Mouse (Mus musculus): ENCODE measurements around the gene Zc2hc1b.

DNA sequence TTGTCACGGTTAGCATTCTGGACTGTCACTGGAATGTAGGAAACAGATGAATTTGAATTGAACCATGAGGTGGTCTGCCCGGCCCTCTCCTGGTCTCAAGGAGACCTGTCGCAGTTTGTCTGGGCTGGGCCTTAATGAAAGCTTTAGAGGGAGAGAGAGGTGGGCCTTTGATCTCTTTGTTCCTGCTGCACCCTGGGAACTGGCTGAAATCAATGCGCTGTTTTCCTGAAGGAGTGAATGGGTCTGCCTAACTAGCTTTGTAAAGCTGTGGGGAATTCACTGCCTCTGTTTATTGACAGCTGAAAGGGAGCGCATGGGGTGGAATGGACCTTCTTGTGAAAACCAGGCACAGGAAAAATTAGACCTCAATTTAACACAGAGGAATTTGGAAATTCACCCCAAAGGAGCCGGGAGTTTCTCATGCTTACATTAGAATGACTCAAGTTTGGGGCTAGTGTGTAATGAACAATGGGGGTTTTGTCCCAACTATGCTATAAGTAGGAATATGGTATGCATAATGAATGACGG, 69.7 kb downstream of the Zc2hc1b start:
- TF ChIP-seq POLR2A (IDR thresholded peaks at IDR 0.05; ENCODE audit: insufficient read depth, low read depth, low read length) (no peak), CTCF (IDR thresholded peaks at IDR 0.05; ENCODE audit: insufficient read depth, low read depth, low read length) (no peak)

Data from olfactory bulb, adult 2 months (tissue).